Mouse (Mus musculus): Measurements from ENCODE around the gene Fam167b. TPM values are rescaled to one million over a fixed set of nuclear protein-coding genes. Genes with fewer than 3 reads are reported as not detected.
A peak's percentile ranks its signal among the peaks of the same experiment; 100 is the strongest.

Fam167b gene
- total RNA-seq (2021) = under 1 TPM in 1 of 2 experiments, not detected in 1; 0.46 TPM
- long read RNA-seq, experiment 1 = 0 reads
- long read RNA-seq, experiment 2 = 0 reads

GRCm38 (mm10) chr4:129578466-129578865 is at the start of gene Fam167b:
Fam167b (minus strand) TSS chr4:129578549.
- no peak for DNase-seq (ENCODE audit: low spot score in 2 of 2)

GRCm38 (mm10) chr4:129626035-129626434 is 47.7 kb upstream of the Fam167b start:
- DNase-seq (ENCODE audit: low spot score in 2 of 2) = no peak

GRCm38 (mm10) chr4:129625496-129625895 is 47.1 kb upstream of the Fam167b start:
- DNase-seq (ENCODE audit: low spot score in 2 of 2) = no peak

GRCm38 (mm10) chr4:129625029-129625370 is 46.7 kb upstream of the Fam167b start:
- DNase-seq (ENCODE audit: low spot score in 2 of 2) = peak in 1 of 2 experiments; percentile 67

- peak; percentile 79 to 89 for DNase-seq (ENCODE audit: low spot score in 2 of 2)
Observed at GRCm38 (mm10) chr4:129624281-129625028, 46.1 kb upstream of the Fam167b start.

- DNase-seq (ENCODE audit: low spot score in 2 of 2) = peak; percentile 44 to 68
Observed at GRCm38 (mm10) chr4:129623681-129624091, 45.3 kb upstream of the Fam167b start, which contains the start of gene Ccdc28b. Ccdc28b (minus strand) TSS chr4:129623947.

GRCm38 (mm10) chr4:129622803-129623535 is 44.6 kb upstream of the Fam167b start:
- no peak for DNase-seq (ENCODE audit: low spot score in 2 of 2)

GRCm38 (mm10) chr4:129622120-129622802 is 43.9 kb upstream of the Fam167b start:
- no peak for DNase-seq (ENCODE audit: low spot score in 2 of 2)

- DNase-seq (ENCODE audit: low spot score in 2 of 2) = no peak
Observed at GRCm38 (mm10) chr4:129621283-129621841, 43.0 kb upstream of the Fam167b start.

- DNase-seq (ENCODE audit: low spot score in 2 of 2) = no peak
Observed at GRCm38 (mm10) chr4:129620419-129621282, 42.3 kb upstream of the Fam167b start.

- peak; percentile 96 to 97 for DNase-seq (ENCODE audit: low spot score in 2 of 2)
Observed at GRCm38 (mm10) chr4:129618786-129619691, 40.7 kb upstream of the Fam167b start, which contains the start of gene Iqcc. Iqcc (minus strand) TSS chr4:129619099.

GRCm38 (mm10) chr4:129618031-129618430 is 39.7 kb upstream of the Fam167b start:
- no peak for DNase-seq (ENCODE audit: low spot score in 2 of 2)

- no peak for DNase-seq (ENCODE audit: low spot score in 2 of 2)
Observed at GRCm38 (mm10) chr4:129617121-129617641, 38.8 kb upstream of the Fam167b start.

GRCm38 (mm10) chr4:129616631-129617030 is 38.3 kb upstream of the Fam167b start:
- no peak for DNase-seq (ENCODE audit: low spot score in 2 of 2)

- no peak for DNase-seq (ENCODE audit: low spot score in 2 of 2)
Observed at GRCm38 (mm10) chr4:129615801-129616290, 37.5 kb upstream of the Fam167b start.

- DNase-seq (ENCODE audit: low spot score in 2 of 2) = no peak
Observed at GRCm38 (mm10) chr4:129614093-129614492, 35.7 kb upstream of the Fam167b start, which contains the start of gene Dcdc2b. Dcdc2b (minus strand) TSS chr4:129614257.

- no peak for DNase-seq (ENCODE audit: low spot score in 2 of 2)
Observed at GRCm38 (mm10) chr4:129610472-129610871, 32.1 kb upstream of the Fam167b start.

GRCm38 (mm10) chr4:129610026-129610425 is 31.7 kb upstream of the Fam167b start:
- DNase-seq (ENCODE audit: low spot score in 2 of 2) = no peak

All from left cerebral cortex, adult 18-20 months (tissue).